Mouse (Mus musculus) heart, postnatal 0 days (tissue): ENCODE measurements around the gene Trak1. TPM values are rescaled to one million over a fixed set of nuclear protein-coding genes. Genes with fewer than 3 reads are reported as not detected.
A peak's percentile ranks its signal among the peaks of the same experiment; 100 is the strongest.

ENCODE experiments used
- ATAC-seq: fragments of 200-750 bp; cut with Nextera tagmentation; 2 replicates; pipeline ENCODE4 v1.8.0; 2017; ENCODE audit warnings: low read depth, moderate number of reproducible peaks, moderate library complexity; ENCODE audit not compliant: insufficient read depth
- DNase-seq: peaks from one replicate; pipeline ENCODE4 v3.0.0-alpha.2; 2016; ENCODE audit warnings: low spot score
- H3K27ac ChIP-seq: fragments of 300-500 bp; sonication (generic); 2 replicates; pipeline ENCODE4 v1.5.1; 2014; ENCODE audit warnings: low read depth, mild to moderate bottlenecking
- H3K27me3 ChIP-seq: fragments of 300-500 bp; sonication (generic); 2 replicates; pipeline ENCODE4 v1.6.1; 2014; ENCODE audit warnings: low read length, mixed read lengths; ENCODE audit not compliant: control insufficient read depth, insufficient read depth
- H3K36me3 ChIP-seq: fragments of 300-500 bp; sonication (generic); replicated peaks from 2 replicates; pipeline ENCODE4 v1.6.1; 2014; ENCODE audit warnings: low read length, mixed read lengths; ENCODE audit not compliant: control insufficient read depth, insufficient read depth
- H3K4me1 ChIP-seq: fragments of 300-500 bp; sonication (generic); 2 replicates; pipeline ENCODE4 v1.6.1; 2014; ENCODE audit warnings: antibody characterized with exemption; ENCODE audit not compliant: control insufficient read depth, insufficient read depth
- H3K4me2 ChIP-seq: fragments of 300-500 bp; sonication (generic); 2 replicates; pipeline ENCODE4 v1.6.1; 2014; ENCODE audit warnings: low read depth, mild to moderate bottlenecking, low read length, moderate library complexity
- H3K4me3 ChIP-seq: fragments of 300-500 bp; sonication (generic); 2 replicates; pipeline ENCODE4 v1.5.1; 2014; ENCODE audit warnings: low read depth, low read length
- H3K9ac ChIP-seq: fragments of 300-500 bp; sonication (generic); replicated peaks from 2 replicates; pipeline ENCODE4 v1.6.1; 2014; ENCODE audit warnings: low read depth, low read length, mixed read lengths
- H3K9me3 ChIP-seq: fragments of 300-500 bp; sonication (generic); replicated peaks from 2 replicates; pipeline ENCODE4 v1.6.1; 2016; ENCODE audit warnings: low read length; ENCODE audit not compliant: control insufficient read depth
- CTCF ChIP-seq: IDR thresholded peaks from 2 replicates; pipeline ENCODE4 v1.5.1; 2016; ENCODE audit warnings: antibody characterized with exemption, control low read depth, low read depth
- EP300 ChIP-seq: IDR thresholded peaks from 2 replicates; pipeline ENCODE4 v1.6.1; 2016; ENCODE audit warnings: antibody characterized with exemption, low read depth
- WGBS: fragments of 180-500 bp; shearing (Covaris S2); extraction: QIAGEN DNeasy Blood & Tissue Kit; methylation state at CpG from one replicate; pipeline ENCODE4 v1.1.7; 2014; 5-methylcytosine and 5-hydroxymethylcytosine counted together
- polyA plus RNA-seq: library from polyadenylated mRNA; unstranded; fragments of >200 nt; fragmentation: Nextera tagmentation; extraction: Ambion mirVana; gene quantifications from 2 replicates; pipeline ENCODE4 v1.2.1, GENCODE M21; 2015
- total RNA-seq: library from RNA; depleted of rRNA; stranded (reverse); fragments of >200 nt; gene quantifications from 2 replicates; pipeline ENCODE4 v1.2.3, GENCODE M21; 2014; ENCODE audit warnings: low replicate concordance

Gene Trak1
- total and polyA plus RNA-seq, 2 experiments from 2014 or later, result 59.3 to 113 TPM

DNA sequence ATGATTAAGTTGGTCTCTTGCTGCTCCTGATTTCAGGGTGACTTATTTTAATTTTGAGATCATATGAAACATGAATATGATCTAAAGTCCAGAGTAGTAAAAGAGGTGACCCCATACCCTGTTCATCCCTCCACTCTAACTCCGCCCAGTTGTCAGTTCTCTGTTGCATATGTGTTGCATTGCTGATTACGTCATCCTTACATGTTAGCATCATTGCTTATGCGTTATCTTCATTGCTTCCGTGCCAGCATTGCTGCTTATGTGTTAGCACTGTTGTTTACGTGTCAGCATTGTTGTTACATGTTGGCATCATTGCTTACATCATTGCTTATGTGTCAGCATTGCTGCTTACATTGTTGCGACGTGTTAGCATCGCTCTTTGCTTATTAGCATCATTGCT, 51.8 kb downstream of the Trak1 start:
- H3K4me2 ChIP-seq, result no peak overlapping the region
- no peak overlapping the region for H3K9ac ChIP-seq
- peak overlapping the region; percentile 96 for H3K27ac ChIP-seq
- H3K27me3 ChIP-seq, result no peaks in the 10 kb centered on the region
- no peak for TF ChIP-seq EP300
- TF ChIP-seq CTCF, result no peak
- no peaks in the 10 kb centered on the region for H3K9me3 ChIP-seq
- H3K4me1 ChIP-seq, result peaks cover 84% of the 10 kb centered on the region
- 82% methylated on average over 8 of the region's 8 CpGs for WGBS
- no peaks in the 10 kb centered on the region for H3K36me3 ChIP-seq
- H3K4me3 ChIP-seq, result no peak overlapping the region
- no peak for DNase-seq
- ATAC-seq, result no peak

DNA sequence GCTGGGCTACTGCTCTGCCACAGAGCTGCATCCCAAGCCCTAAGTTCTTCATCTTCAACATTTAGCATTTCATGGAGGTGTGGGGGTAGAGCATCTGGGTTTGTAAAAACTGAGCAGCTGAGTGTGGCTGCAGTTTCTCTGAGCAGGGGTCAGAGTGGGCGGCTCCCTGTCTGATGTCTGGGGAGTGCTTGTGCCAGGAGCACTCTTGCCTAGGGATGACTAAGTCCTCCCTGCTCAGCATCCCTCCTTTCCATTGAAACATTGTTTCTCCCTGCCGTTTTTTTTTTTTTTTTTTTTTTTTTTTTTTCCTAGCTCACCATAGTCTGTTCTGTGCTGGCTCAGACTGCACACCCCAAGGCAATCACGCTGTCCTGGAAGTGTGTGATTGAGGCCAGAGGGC, 53.3 kb downstream of the Trak1 start:
- Histone ChIP-seq H3K36me3 (no peaks in the 10 kb centered on the region), H3K9ac (peak overlapping the region; percentile 41; the same call in 1 of the 2 replicates), H3K4me2 (no peak overlapping the region), H3K4me1 (peaks cover 92% of the 10 kb centered on the region), H3K4me3 (no peak overlapping the region), H3K27ac (peak overlapping the region; percentile 83), H3K9me3 (no peaks in the 10 kb centered on the region), H3K27me3 (no peaks in the 10 kb centered on the region)
- ATAC-seq, result peak; percentile 12; the same call in 1 of the 2 replicates
- 28% methylated on average over 3 of the region's 3 CpGs for WGBS
- no peak for DNase-seq
- no peak for TF ChIP-seq EP300
- TF ChIP-seq CTCF, result no peak

DNA sequence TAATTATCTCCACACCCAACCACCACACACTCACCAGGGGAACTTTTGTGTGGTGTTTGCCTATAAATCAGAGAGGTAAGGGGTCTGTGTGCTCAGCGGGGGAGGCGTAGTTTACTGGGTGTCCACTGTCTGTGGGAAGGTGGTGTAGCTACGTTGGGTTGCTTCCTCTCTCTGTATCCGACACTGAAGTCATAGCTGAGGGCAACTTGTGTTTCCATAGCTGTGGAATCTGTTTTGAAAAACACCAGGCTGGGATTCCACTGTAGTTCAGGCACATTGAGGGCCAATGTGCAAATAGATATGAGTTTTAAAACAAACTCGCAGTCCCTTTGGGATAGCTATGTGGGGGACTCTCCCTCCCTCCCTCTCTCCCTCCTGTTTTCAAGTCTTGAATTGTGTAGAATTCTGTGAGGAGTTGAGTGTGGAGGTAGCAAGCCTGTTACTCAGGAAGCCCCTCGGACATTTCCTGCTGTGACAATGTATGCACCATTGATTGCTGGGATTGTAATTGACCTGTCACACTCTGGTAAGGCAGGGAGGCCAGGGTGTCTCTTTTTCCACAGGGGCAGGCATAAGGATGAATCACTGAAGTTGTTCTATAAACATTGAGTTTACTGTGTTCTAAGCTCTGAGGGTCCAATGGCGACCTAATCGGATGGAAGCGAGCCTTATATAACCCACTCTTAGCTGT, 54.2 kb downstream of the Trak1 start:
- peak overlapping the region; percentile 83 for H3K27ac ChIP-seq
- H3K9ac ChIP-seq, result peak overlapping the region; percentile 41; the same call in 1 of the 2 replicates
- H3K27me3 ChIP-seq, result no peaks in the 10 kb centered on the region
- H3K36me3 ChIP-seq, result no peaks in the 10 kb centered on the region
- peaks cover 91% of the 10 kb centered on the region for H3K4me1 ChIP-seq
- WGBS, result 37% methylated on average over 9 of the region's 9 CpGs
- ATAC-seq, result peak; percentile 15; the same call in 1 of the 2 replicates
- H3K4me2 ChIP-seq, result no peak overlapping the region
- H3K4me3 ChIP-seq, result no peak overlapping the region
- peak; percentile 68 for DNase-seq
- no peaks in the 10 kb centered on the region for H3K9me3 ChIP-seq
- TF ChIP-seq CTCF, result no peak; the same call in 1 of the 2 replicates
- no peak for TF ChIP-seq EP300

GRCm38 (mm10) chr9:121352131-121352606, 54.9 kb downstream of the Trak1 start:
- H3K4me1 ChIP-seq, result peaks cover 91% of the 10 kb centered on the region
- H3K27me3 ChIP-seq, result no peaks in the 10 kb centered on the region
- no peak for DNase-seq
- H3K4me3 ChIP-seq, result no peak overlapping the region
- H3K36me3 ChIP-seq, result no peaks in the 10 kb centered on the region
- H3K27ac ChIP-seq, result peak overlapping the region; percentile 83
- H3K9me3 ChIP-seq, result no peaks in the 10 kb centered on the region
- H3K4me2 ChIP-seq, result no peak overlapping the region
- 21% methylated on average over 11 of the region's 11 CpGs for WGBS
- no peak; the same call in 1 of the 2 replicates for ATAC-seq
- H3K9ac ChIP-seq, result no peak overlapping the region
- TF ChIP-seq EP300, result no peak
- TF ChIP-seq CTCF, result peak; percentile 60

DNA sequence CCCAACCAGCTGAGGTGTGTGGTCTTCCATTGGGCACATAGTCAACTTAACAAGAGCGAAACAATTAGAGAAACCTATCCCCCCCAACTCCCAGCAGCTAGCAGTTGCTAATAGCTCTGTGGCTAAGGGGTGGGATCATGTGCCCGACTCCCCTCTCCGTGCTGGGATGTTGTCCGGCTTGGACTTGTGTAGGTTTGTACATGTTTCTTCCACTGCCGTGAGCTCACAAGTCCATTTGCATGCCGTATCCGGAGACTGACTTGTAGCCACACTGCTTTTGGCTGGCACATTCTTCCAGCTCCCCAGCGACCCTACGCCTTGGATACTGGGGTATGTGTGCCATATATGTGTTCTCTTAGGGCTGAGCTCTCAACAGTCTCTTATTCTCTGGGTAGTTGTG, 55.4 kb downstream of the Trak1 start:
- H3K4me3 ChIP-seq, result no peak overlapping the region
- no peaks in the 10 kb centered on the region for H3K9me3 ChIP-seq
- DNase-seq, result no peak
- H3K4me1 ChIP-seq, result peaks cover 91% of the 10 kb centered on the region
- H3K27me3 ChIP-seq, result no peaks in the 10 kb centered on the region
- no peaks in the 10 kb centered on the region for H3K36me3 ChIP-seq
- H3K27ac ChIP-seq, result peak overlapping the region; percentile 83
- no peak for TF ChIP-seq CTCF
- TF ChIP-seq EP300, result no peak
- no peak for ATAC-seq
- no peak overlapping the region for H3K9ac ChIP-seq
- WGBS, result 87% methylated on average over 9 of the region's 9 CpGs
- H3K4me2 ChIP-seq, result no peak overlapping the region
